Mouse (Mus musculus): ENCODE measurements around the gene Pycr1.

Gene Pycr1

GRCm38 (mm10) chr11:120625152-120625775 lies 18.3 kb downstream of the Pycr1 start, which contains the start of gene Sirt7:
Sirt7 (minus strand) TSS chr11:120625240.
- no peak for DNase-seq

GRCm38 (mm10) chr11:120624680-120625111 lies 18.9 kb downstream of the Pycr1 start:
- peak; percentile 85 for DNase-seq

- DNase-seq: peak; percentile 71
Measured at GRCm38 (mm10) chr11:120623961-120624679, 19.4 kb downstream of the Pycr1 start.

GRCm38 (mm10) chr11:120622805-120623204 lies 20.8 kb downstream of the Pycr1 start:
- DNase-seq: no peak

- DNase-seq: no peak
Measured at GRCm38 (mm10) chr11:120620195-120620594, 23.4 kb downstream of the Pycr1 start.

GRCm38 (mm10) chr11:120618619-120619535 lies 24.7 kb downstream of the Pycr1 start:
- DNase-seq: no peak

- DNase-seq: peak; percentile 91
Measured at GRCm38 (mm10) chr11:120617519-120618112, 26.0 kb downstream of the Pycr1 start, which contains the start of gene Pcyt2. Pcyt2 (minus strand) TSS chr11:120617936.

- no peak for DNase-seq
Measured at GRCm38 (mm10) chr11:120616617-120617294, 26.8 kb downstream of the Pycr1 start.

GRCm38 (mm10) chr11:120615606-120616203 lies 27.9 kb downstream of the Pycr1 start:
- DNase-seq: no peak

- DNase-seq: no peak
Measured at GRCm38 (mm10) chr11:120615167-120615566, 28.4 kb downstream of the Pycr1 start.

- no peak for DNase-seq
Measured at GRCm38 (mm10) chr11:120613976-120614375, 29.6 kb downstream of the Pycr1 start.

- DNase-seq: no peak
Measured at GRCm38 (mm10) chr11:120613481-120613972, 30.0 kb downstream of the Pycr1 start.

GRCm38 (mm10) chr11:120612763-120613162 lies 30.8 kb downstream of the Pycr1 start:
- peak; percentile 71 for DNase-seq

- DNase-seq: no peak
Measured at GRCm38 (mm10) chr11:120610477-120611046, 33.0 kb downstream of the Pycr1 start.

- DNase-seq: no peak
Measured at GRCm38 (mm10) chr11:120609250-120609649, 34.3 kb downstream of the Pycr1 start.

GRCm38 (mm10) chr11:120608241-120609034 lies 35.1 kb downstream of the Pycr1 start, which contains the start of gene Npb:
Npb (plus strand) TSS chr11:120608477.
- no peak for DNase-seq

- no peak for DNase-seq
Measured at GRCm38 (mm10) chr11:120606764-120607163, 36.8 kb downstream of the Pycr1 start.

- no peak for DNase-seq
Measured at GRCm38 (mm10) chr11:120605667-120606066, 37.9 kb downstream of the Pycr1 start.

GRCm38 (mm10) chr11:120603545-120603944 lies 40.0 kb downstream of the Pycr1 start:
- DNase-seq: no peak

- DNase-seq: no peak
Measured at GRCm38 (mm10) chr11:120600716-120601115, 42.9 kb downstream of the Pycr1 start.

All from right cerebral cortex, postnatal 14 days (tissue).